Mouse (Mus musculus) embryo, embryonic 9.5 days (tissue): ENCODE measurements around the gene Cacna1a.
"Not testable (repeated sequence)": the region's sequence is repeated elsewhere in the genome, so short reads cannot be mapped to it uniquely, and the experiment has no call there.

ENCODE experiments used
- DNase-seq: peaks from one replicate; pipeline ENCODE4 v3.0.0-alpha.2; 2017; ENCODE audit errors: extremely low spot score

The Cacna1a gene

DNA sequence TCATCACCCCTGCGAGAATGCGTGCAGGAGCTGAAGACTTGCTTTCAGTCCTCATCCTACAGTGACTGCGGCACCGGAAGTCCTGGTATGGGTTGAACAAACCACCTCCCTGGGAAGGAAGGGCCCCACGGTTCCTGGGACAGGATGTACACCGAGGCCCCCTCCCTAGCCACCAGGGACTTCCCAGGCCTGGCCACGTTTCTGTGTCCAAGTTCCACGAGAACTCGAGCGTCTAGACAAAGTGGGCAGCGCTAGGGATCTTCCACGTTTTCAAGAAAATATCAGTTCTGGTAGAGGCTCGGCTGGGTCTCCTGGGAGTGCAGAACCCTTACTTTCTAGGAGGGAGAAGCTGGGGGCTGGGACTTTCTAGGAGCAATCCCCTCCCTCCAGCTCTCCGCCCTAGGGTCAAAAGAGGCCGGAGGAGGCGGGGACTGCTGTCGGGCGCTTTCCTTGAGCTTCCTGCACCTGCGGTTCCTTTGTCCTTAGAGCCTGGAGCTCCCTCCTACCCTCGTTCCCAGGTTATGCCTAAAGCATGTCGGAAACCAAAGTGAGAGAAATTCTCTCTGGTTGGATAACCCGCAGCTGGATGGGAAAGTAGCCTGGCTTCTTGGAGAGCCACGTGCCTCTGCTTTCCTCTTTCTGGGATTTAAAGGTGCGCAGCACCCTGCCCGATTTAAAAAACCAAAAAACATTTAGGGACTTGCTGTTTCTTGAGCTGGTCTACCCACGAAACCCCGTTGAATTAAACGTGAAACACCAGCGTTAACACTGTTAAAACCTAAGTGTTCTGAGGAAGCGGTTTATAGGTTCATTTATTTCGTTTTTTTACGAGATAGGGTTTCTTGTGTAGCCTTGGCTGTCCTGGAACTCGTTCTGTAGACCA, 271.9 kb downstream of the Cacna1a start:
- peak; percentile 89 for DNase-seq

DNA sequence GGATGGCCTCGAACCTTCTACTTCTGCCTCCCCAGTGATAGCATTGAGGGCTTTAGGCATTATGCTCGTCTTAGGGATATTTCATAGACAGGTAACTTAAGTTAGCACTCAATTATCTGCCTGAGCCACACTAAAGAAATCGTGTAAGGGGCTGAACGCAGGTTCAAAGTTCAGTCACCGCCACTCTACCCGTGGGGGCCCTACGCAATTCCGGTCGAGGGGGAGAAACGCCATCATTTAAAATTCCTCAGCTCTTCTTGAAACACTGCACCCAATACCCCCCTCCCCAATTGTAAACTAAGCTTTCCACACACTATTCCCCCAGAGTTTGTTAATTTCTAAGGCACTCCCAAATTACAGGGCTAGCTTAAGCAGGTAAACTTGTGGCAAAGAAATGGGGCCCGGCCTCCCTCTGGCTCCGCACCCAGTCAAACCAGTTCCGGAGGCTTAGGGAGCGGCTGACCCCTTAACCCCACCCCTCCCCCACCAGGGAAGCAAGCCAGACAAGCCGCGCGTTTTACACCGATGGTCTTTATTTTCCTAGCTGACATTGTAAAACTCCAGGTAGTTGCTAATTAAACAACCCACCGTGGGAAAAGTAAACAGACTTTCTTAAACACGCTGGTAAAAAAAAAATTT, 272.7 kb downstream of the Cacna1a start:
- DNase-seq = no peak

DNA sequence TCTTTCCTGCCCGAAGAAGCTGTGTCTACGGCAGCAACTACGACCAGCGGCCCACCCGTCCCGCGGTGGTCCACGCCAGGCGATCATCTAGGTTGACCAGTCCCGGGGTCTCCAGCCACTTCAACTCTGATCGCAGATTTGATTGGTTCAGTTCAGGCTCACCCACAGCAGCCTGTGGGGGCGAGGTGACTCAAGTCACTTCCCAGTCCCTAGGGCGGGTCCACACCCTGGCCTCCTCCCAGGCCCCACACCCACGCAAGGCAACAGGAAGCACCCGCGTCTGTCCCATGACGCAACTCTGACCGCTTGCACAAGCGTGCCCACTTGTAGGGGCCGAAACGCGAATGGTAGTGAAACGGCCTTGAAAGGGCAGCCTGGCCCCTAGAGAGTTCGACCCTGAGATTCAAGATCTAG, 273.2 kb downstream of the Cacna1a start:
- peak; percentile 83 for DNase-seq

- no peak for DNase-seq
Observed at GRCm38 (mm10) chr8:84661961-84662571, 273.8 kb downstream of the Cacna1a start.

DNA sequence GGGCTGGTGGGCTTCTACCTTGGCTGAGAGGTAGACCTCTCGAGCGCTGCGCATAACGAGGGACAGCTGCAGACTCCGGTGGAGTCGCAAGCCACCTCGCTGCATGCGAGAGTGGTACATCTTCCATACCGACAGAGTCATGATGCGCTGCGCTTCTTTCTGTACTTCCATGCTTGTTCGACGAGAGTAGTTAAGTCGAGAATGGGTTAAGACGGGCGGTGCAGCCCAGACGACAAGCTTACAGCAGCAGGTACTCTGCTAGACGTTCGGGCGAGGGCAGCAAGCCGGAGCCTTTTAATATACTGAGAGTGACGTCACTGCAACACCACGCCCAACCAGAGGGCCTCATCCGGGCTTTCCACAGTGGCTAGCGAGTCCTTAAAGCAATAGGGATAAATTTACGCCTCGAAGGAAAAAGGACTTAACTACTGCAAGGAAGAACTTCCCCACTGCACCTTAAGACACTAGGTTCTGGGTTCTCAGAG, 274.4 kb downstream of the Cacna1a start, which contains the start of gene Ier2:
TSS of gene Ier2 (minus strand) at position 272 of the 485 bp plus-strand sequence.
- peak; percentile 98 for DNase-seq

DNA sequence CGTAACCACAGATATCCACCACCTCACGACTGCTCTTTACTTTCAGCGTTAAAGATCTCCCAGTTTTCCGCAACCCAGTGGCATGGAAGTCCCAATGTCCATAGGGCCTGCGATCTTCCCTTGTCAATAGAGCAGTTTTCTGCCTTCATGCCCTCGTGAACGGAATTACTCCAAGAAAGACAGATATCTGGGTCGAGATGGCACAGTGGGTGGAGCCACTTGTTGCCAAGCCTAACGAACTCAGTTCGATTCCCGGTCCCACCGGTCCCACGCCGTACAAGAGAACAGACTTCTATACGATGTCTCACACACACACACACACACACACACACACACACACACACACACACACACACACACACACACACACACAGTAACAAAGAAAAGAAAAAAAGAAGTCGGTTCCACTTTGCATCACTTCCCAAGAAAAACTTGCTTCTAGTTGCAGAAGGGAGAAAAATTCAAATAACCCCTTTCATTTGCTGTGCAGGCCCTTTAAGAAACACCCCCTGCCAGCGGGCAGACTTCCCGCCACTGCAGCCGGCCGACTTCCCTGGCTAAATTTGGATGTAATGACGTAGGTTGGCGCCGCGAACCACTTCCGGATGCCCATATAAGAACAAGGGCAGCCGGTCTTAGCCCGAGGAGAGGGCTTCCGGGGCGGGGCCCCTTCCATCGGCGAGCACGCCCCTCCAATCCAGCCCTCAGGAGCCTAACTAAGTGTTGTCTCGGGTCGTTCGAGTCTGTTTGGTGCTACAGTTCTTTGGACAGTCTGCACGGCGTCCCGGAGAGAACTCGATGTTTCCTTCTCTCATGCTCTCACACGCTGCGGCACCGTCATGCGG, 275.5 kb downstream of the Cacna1a start:
- DNase-seq = peak; percentile 96

DNA sequence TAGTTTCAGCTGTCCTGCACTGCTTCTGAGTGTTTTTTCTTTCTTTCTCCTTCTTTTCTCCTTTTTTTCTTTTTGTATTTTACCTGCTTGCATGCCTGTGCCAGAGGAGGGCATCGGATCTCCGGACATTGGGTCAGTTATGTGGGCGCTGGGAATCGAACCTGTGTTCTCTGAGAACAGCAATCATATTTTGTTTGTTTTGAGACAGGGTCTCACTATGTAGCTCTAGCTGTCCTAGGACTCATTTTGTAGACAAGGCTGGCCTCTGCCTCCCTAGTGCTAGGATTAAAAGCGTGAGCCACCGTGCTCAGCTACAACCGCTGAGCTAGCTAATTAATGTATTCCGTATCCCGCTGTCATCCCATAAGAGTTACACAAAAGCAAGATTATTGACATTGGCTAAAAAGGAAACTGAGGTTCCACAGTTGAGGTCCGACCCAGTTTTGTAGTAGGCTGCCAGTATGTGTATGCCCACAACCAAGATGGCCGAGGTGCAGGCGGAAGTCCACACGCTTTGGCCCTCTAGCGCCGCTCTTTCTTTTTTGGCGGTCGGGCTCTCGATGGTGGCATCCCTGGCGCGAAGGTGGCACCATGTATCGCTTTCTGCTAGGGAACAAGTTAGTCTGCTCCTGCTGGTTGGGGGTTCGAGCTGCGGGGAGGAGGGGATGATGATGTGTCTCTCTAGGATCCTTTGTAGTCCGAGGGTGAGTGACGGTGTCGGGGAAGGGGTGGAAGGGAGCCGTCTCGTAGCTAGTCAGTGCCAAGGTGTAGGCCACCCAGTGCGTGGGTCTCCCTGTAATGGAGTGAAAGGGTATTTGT, 276.5 kb downstream of the Cacna1a start:
- DNase-seq = peak; percentile 84

GRCm38 (mm10) chr8:84665385-84665893, 277.2 kb downstream of the Cacna1a start:
- DNase-seq = no peak

- no peak for DNase-seq
Observed at GRCm38 (mm10) chr8:84668081-84668480, 279.8 kb downstream of the Cacna1a start.

DNA sequence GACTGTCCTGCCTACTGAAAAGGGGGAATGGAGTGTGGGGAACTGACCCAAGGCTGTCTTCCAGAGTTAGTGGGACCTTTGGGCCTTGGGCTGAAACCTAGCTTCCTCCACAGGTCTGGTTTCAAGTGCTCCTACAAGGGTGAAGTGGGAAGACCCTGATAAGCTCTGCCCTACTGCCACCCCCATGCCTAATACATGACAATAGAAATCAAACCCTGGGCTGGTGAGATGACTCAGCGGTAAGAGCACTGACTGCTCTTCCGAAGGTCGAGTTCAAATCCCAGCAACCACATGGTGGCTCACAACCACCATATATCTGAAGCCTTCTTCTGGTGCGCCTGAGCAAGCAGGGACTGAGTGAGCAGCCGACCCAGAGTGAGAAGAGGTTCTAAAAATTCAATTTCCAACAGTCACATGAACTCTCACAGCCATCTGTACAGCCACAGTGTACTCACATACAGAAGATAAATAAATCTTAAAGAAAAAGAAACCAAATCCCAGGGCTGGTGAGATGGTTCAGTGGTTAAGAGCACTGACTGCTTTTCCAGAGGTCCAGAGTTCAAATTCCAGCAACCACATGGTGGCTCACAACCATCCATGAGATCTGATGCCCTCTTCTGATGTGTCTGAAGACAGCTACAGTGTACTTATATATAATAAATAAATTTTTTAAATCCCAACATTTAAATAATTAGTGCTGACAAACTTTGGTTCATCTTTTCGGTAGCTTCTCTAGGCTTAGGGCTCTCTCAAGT, 280.7 kb downstream of the Cacna1a start:
- no peak for DNase-seq

DNA sequence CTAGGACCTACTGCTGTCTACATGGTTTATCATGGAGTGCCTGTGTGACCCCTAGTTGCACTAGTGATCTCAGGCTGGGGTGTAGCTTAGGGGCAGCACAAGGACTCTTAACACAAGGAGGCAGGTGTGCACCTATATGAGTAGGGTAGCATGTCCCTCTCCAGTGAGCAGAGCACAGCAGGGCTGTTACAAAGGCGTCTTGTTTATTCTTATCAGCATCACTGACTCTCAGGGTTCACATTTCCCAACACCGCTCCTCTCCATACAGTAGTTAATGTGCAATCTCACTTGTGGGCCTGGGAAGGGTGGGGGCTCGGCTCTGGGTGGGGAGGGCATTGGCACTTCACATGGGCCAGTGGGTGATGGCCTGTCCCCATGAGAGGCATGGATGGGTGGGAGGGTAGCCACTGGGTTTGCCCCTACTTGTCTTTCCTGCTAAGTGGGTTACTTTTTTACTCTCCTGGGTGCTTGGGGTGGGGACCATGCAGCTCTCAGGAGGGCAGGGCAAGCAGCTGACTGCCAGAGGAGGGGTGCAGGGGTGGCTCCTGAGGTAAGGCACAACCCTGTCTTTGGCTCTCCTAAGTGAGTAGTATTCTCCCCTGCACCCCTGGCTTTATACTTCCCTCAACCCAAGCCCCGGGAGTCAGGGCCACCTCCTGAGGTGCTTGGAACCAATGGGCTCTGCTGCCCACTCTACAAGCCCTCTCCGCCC, 282.2 kb downstream of the Cacna1a start:
- DNase-seq = not testable (repeated sequence)

GRCm38 (mm10) chr8:84677305-84677704, 289.1 kb downstream of the Cacna1a start:
- DNase-seq = no peak

GRCm38 (mm10) chr8:84681476-84681875, 293.2 kb downstream of the Cacna1a start:
- DNase-seq = no peak

DNA sequence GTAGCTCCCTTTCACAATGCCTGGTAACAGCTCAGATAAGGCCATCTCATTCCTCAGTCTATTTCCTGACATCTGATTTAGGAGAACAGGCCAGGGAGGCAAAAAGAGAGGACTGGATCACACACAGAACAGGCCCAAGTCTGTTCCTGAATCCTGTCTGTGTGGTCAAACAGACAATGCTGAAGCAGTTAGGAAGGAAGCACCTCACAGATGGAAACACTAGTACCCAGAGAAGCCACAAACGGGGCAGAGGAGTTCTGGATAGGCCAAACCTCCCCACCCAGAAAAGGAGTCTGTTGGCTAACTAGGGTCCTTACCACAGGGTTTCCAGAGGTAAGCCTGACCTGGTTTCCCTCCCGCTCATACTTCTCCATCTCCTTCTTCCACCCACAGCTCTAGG, 294.0 kb downstream of the Cacna1a start:
- no peak for DNase-seq

GRCm38 (mm10) chr8:84684537-84684936, 296.3 kb downstream of the Cacna1a start:
- DNase-seq = no peak

DNA sequence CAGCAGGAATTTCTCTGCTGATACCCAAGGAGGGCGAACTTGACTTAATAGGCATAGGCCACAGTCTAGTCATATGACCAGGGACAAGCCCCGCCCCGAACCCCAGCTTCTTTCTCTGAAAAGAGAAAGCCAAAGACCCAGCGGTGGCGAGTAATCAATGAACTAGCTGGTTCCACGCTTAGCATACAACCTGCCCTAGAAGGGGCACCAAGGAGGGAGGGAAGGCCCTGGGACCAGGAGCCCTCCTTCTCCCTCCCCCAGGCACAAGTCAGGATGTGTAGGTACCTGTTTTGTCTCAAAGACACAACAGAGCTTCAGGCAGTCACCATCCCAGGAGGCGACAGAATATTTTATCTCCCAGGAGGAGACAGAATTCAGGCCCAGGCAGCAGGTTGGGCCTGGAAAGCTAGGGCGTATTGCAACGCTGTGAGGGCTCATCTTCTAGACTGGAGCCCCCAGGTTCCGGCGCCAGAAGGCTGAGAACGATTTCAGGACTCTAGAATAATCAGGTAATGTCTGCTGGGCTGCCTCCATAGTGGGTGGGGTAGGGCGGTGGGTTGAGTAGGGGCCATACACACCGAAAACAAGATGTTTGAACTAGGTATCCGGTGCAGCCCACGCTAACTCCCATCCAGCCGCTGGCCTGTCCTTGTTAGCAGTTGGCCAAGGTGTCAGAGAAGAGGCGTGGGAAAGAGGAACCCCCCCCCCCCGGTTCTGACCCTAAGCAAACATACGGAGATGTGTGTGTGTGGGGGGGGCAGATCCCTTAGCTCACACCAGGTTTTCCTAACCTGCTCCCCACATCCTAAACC, 298.2 kb downstream of the Cacna1a start, which contains the start of gene Trmt1:
TSS of gene Trmt1 (plus strand) at position 117 of the 812 bp plus-strand sequence.
- DNase-seq = peak; percentile 22

DNA sequence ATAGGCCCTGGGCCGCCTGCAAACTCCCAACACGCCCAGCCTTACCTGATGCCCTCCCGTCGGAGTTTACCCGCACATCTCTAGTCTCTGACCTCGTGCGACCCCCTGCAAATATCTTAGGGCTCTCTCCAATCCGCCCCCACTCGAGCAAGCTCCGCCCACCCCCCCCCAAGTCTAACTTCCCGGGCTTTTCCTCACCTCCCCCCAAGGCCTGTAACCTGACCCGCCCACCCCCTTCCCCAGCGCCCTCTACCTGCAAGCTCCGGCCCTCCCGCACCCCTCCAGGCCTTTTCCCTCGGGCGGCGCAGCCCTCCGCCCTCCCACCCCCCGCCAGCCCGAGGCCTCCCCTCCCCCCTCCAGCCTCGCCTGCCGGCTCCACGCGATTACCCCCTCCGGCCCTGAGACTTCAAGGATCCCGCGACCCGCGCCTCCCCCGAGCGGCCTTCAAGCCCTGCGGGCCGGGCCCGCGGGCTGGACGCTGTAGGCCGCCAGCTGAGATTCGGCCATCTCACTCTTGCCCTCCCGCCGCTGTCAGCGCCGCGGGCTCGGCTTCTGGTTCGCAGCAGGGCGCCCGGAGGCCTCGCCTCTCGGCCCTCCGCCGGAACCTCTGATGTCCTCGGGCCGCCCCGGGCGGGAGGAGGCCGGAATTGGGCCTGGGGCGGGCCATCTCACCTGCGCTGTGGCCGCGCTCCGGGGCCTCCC, 298.9 kb downstream of the Cacna1a start:
- DNase-seq = peak; percentile 83
